Mouse (Mus musculus) stomach, embryonic 14.5 days (tissue): Measurements from ENCODE around the gene Jun. TPM values are rescaled to one million over a fixed set of nuclear protein-coding genes. Genes with fewer than 3 reads are reported as not detected.

Experiments used
- ATAC-seq: fragments of 200-750 bp; cut with Nextera tagmentation; 2 replicates; pipeline ENCODE4 v1.8.0; 2017; ENCODE audit warnings: low read depth, moderate TSS enrichment; ENCODE audit not compliant: insufficient number of reproducible peaks, insufficient read depth, low FRiP score
- H3K27ac ChIP-seq: fragments of 300-500 bp; sonication (generic); 2 replicates; pipeline ENCODE4 v1.5.1; 2014; ENCODE audit warnings: mild to moderate bottlenecking, low read length, moderate library complexity, mixed read lengths
- H3K27me3 ChIP-seq: fragments of 300-500 bp; sonication (generic); 2 replicates; pipeline ENCODE4 v1.6.1; 2014; ENCODE audit warnings: low read length, control low read depth, mixed read lengths; ENCODE audit not compliant: control insufficient read depth, insufficient read depth
- H3K36me3 ChIP-seq: fragments of 300-500 bp; sonication (generic); 2 replicates; pipeline ENCODE4 v1.6.1; 2014; ENCODE audit warnings: mild to moderate bottlenecking, control low read depth, low read length, moderate library complexity, mixed read lengths; ENCODE audit not compliant: control insufficient read depth, insufficient read depth
- H3K4me1 ChIP-seq: fragments of 300-500 bp; sonication (generic); 2 replicates; pipeline ENCODE4 v1.6.1; 2014; ENCODE audit warnings: low read length, control low read depth, mixed read lengths; ENCODE audit not compliant: control insufficient read depth, insufficient read depth
- H3K4me2 ChIP-seq: fragments of 300-500 bp; sonication (generic); replicated peaks from 2 replicates; pipeline ENCODE4 v1.6.1; 2014; ENCODE audit warnings: low read depth, low read length, control low read depth
- H3K4me3 ChIP-seq: fragments of 300-500 bp; sonication (generic); 2 replicates; pipeline ENCODE4 v1.5.1; 2014; ENCODE audit warnings: low read depth, low read length, control low read depth
- H3K9ac ChIP-seq: fragments of 300-500 bp; sonication (generic); replicated peaks from 2 replicates; pipeline ENCODE4 v1.6.1; 2014; ENCODE audit warnings: low read depth, mild to moderate bottlenecking, control low read depth, low read length, moderate library complexity, mixed read lengths
- H3K9me3 ChIP-seq: fragments of 300-500 bp; sonication (generic); 2 replicates; pipeline ENCODE4 v1.6.1; 2016; ENCODE audit warnings: low read depth, low read length, control low read depth; ENCODE audit not compliant: control insufficient read depth
- WGBS: fragments of 180-500 bp; shearing (Covaris S2); extraction: QIAGEN DNeasy Blood & Tissue Kit; methylation state at CpG from one replicate; pipeline ENCODE4 v1.1.7; 2014; 5-methylcytosine and 5-hydroxymethylcytosine counted together
- polyA plus RNA-seq: library from polyadenylated mRNA; unstranded; fragments of >200 nt; fragmentation: Nextera tagmentation; extraction: Ambion mirVana; gene quantifications from 2 replicates; pipeline ENCODE4 v1.2.1, GENCODE M21; 2014

The Jun gene
- polyA plus RNA-seq, 1 experiment from 2014 or later: 55.1 TPM

GRCm38 (mm10) chr4:95051311-95051871 is 631 bp downstream of the Jun start:
- Histone ChIP-seq H3K9me3 (no peaks in the 10 kb centered on the region), H3K9ac (peak overlapping the region; percentile 98), H3K4me3 (peak overlapping the region; percentile 97), H3K4me1 (peaks cover 28% of the 10 kb centered on the region), H3K36me3 (no peaks in the 10 kb centered on the region), H3K4me2 (peak overlapping the region; percentile 60), H3K27me3 (no peaks in the 10 kb centered on the region), H3K27ac (peak overlapping the region; percentile 100)
- no peak for ATAC-seq
- under 1% methylated on average over 54 of the region's 54 CpGs for WGBS

- H3K27ac ChIP-seq: peak overlapping the region; percentile 100
- no peaks in the 10 kb centered on the region for H3K9me3 ChIP-seq
- peak overlapping the region; percentile 60 for H3K4me2 ChIP-seq
- H3K4me3 ChIP-seq: peak overlapping the region; percentile 97
- no peaks in the 10 kb centered on the region for H3K36me3 ChIP-seq
- no peak for ATAC-seq
- peak overlapping the region; percentile 98 for H3K9ac ChIP-seq
- H3K4me1 ChIP-seq: peaks cover 28% of the 10 kb centered on the region
- H3K27me3 ChIP-seq: no peaks in the 10 kb centered on the region
- under 1% methylated on average over 70 of the region's 70 CpGs for WGBS
Observed at GRCm38 (mm10) chr4:95050518-95051278, 1.3 kb downstream of the Jun start.

DNA sequence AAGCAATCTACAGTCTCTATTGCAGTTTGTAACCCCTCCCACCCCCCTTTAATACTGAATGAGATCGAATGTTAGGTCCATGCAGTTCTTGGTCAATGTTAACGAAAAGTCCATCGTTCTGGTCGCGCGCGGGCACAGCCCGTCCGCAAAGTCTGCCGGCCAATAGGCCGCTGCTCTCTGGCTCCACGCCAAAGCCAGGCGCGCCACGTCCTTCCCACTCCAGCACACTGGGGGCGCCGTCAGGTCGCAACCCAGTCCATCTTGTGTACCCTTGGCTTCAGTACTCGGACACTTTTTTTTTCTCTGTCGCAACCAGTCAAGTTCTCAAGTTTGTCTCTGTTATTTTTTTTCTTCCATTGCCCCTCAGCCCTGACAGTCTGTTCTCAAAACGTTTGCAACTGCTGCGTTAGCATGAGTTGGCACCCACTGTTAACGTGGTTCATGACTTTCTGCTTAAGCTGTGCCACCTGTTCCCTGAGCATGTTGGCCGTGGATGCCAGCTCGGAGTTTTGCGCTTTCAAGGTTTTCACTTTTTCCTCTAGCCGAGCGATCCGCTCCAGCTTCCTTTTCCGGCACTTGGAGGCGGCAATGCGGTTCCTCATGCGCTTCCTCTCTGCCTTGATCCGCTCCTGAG is 2.0 kb downstream of the Jun start:
- Histone ChIP-seq H3K36me3 (no peaks in the 10 kb centered on the region), H3K9ac (peak overlapping the region; percentile 98), H3K4me2 (peak overlapping the region; percentile 60), H3K9me3 (no peaks in the 10 kb centered on the region), H3K4me1 (peaks cover 24% of the 10 kb centered on the region), H3K27ac (peak overlapping the region; percentile 100), H3K27me3 (no peaks in the 10 kb centered on the region), H3K4me3 (peak overlapping the region; percentile 97)
- under 1% methylated on average over 34 of the region's 34 CpGs for WGBS
- ATAC-seq: no peak

GRCm38 (mm10) chr4:95049153-95049552 is 2.9 kb downstream of the Jun start:
- peak overlapping the region; percentile 60 for H3K4me2 ChIP-seq

GRCm38 (mm10) chr4:95048731-95049100 is 3.3 kb downstream of the Jun start:
- H3K4me2 ChIP-seq: peak overlapping the region; percentile 60
- peaks cover 15% of the 10 kb centered on the region; the same call in 1 of the 2 replicates for H3K4me1 ChIP-seq
- H3K9me3 ChIP-seq: no peaks in the 10 kb centered on the region
- H3K27ac ChIP-seq: 0 out of 2 replicates have a peak overlapping the region, but pooled peaks have one; percentile 22
- no peaks in the 10 kb centered on the region for H3K27me3 ChIP-seq
- 60% methylated on average over 4 of the region's 4 CpGs for WGBS
- peak overlapping the region; percentile 97 for H3K4me3 ChIP-seq
- peak overlapping the region; percentile 2; the same call in 1 of the 2 replicates for H3K9ac ChIP-seq
- H3K36me3 ChIP-seq: no peaks in the 10 kb centered on the region
- ATAC-seq: no peak

More at GRCm38 (mm10) chr4:95049153-95049552, 2.9 kb downstream of the Jun start:
- H3K4me1 ChIP-seq: peaks cover 16% of the 10 kb centered on the region; the same call in 1 of the 2 replicates
- whole genome bisulfite sequencing: 31% methylated on average over 2 of the region's 2 CpGs
- no peak overlapping the region; the same call in 1 of the 2 replicates for H3K9ac ChIP-seq
- no peaks in the 10 kb centered on the region for H3K27me3 ChIP-seq
- H3K36me3 ChIP-seq: no peaks in the 10 kb centered on the region
- ATAC-seq: no peak
- H3K9me3 ChIP-seq: no peaks in the 10 kb centered on the region
- peak overlapping the region; percentile 97 for H3K4me3 ChIP-seq
- H3K27ac ChIP-seq: no peak overlapping the region

GRCm38 (mm10) chr4:95048021-95048730 is 3.8 kb downstream of the Jun start:
- peak overlapping the region; percentile 97 for H3K4me3 ChIP-seq
- H3K27me3 ChIP-seq: no peaks in the 10 kb centered on the region
- H3K4me1 ChIP-seq: peaks cover 15% of the 10 kb centered on the region; the same call in 1 of the 2 replicates
- H3K36me3 ChIP-seq: no peaks in the 10 kb centered on the region
- H3K9ac ChIP-seq: peak overlapping the region; percentile 2; the same call in 1 of the 2 replicates
- peak overlapping the region; percentile 60 for H3K4me2 ChIP-seq
- H3K9me3 ChIP-seq: no peaks in the 10 kb centered on the region
- peak overlapping the region; percentile 52; the same call in 1 of the 2 replicates for H3K27ac ChIP-seq
- 40% methylated on average over 5 of the region's 5 CpGs for WGBS
- ATAC-seq: no peak

DNA sequence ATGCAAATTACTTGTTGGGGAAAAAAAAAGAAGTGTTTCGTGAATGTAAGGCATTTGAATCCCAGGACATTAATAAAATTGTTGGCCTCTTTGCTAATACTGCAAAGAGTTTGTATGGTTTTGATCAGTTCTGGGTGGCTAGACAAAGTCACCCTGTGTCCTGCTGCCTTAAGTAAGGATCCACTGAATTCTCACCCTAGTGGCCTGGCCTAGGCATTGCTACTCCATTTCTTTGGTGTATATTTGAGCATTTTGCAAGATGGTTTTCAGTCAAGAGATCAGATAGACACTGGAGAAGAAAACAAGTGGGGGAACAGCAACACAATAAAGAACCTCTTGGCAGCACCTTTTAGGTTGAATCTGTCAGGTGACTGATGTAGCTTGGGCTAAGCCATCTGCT is 6.9 kb downstream of the Jun start:
- no peak overlapping the region for H3K9ac ChIP-seq
- no peak overlapping the region for H3K27ac ChIP-seq
- H3K4me2 ChIP-seq: no peak overlapping the region
- no peaks in the 10 kb centered on the region for H3K27me3 ChIP-seq
- peaks cover 15% of the 10 kb centered on the region; the same call in 1 of the 2 replicates for H3K4me1 ChIP-seq
- 61% methylated on average over 1 of the region's 1 CpGs for WGBS
- ATAC-seq: no peak
- H3K4me3 ChIP-seq: no peak overlapping the region
- H3K36me3 ChIP-seq: no peaks in the 10 kb centered on the region
- H3K9me3 ChIP-seq: no peaks in the 10 kb centered on the region

- no peaks in the 10 kb centered on the region for H3K9me3 ChIP-seq
- ATAC-seq: no peak
- H3K27ac ChIP-seq: no peak overlapping the region
- H3K36me3 ChIP-seq: no peaks in the 10 kb centered on the region
- no peak overlapping the region for H3K4me3 ChIP-seq
- H3K9ac ChIP-seq: no peak overlapping the region
- no peaks in the 10 kb centered on the region for H3K27me3 ChIP-seq
- no peak overlapping the region for H3K4me2 ChIP-seq
- 59% methylated on average over 6 of the region's 6 CpGs for WGBS
- H3K4me1 ChIP-seq: peaks cover 15% of the 10 kb centered on the region; the same call in 1 of the 2 replicates
Observed at GRCm38 (mm10) chr4:95044721-95045120, 7.3 kb downstream of the Jun start.
